Comparison of ENCODE assay signal across 13 mouse cellular contexts in genomic region chr17:12412181-12412890, GRCm38 (mm10). TPM values are rescaled to one million over a fixed set of nuclear protein-coding genes. Genes with fewer than 3 reads are reported as not detected.
DNase-seq lines count a peak whose midpoint lies in the region; ATAC-seq and TF ChIP-seq lines count a peak whose summit lies in the region.
"Had no signal": no experiment of that assay in that cellular context is flagged by ENCODE, and none has a peak within 500 bp of the region (broad histone marks: within the 10 kb centered on the region; RNA-seq: fewer than 3 reads in every experiment).

No protein-coding gene starts in this region.

- no peak overlapping the region for H3K9ac ChIP-seq in liver, adult 2 months (ENCODE audit: low read depth, low read length)
- H3K9ac ChIP-seq in limb, embryonic 13.5 days: no peak overlapping the region
- H3K9ac ChIP-seq: forebrain, postnatal 0 days had no signal

- no peak for TF ChIP-seq POLR2A in liver, adult 2 months (IDR thresholded peaks at IDR 0.05; ENCODE audit: extremely low read depth, insufficient read depth, low read length)

- 51% methylated on average over 10 of the region's 10 CpGs for WGBS in liver, adult 2 months
- 35% methylated on average over 10 of the region's 10 CpGs for WGBS in limb, embryonic 13.5 days
- WGBS in midbrain, embryonic 10.5 days: 74% methylated on average over 10 of the region's 10 CpGs

- peak; percentile 43 for DNase-seq in liver, adult 2 months (ENCODE audit: extremely low read depth, low read depth, low spot score)
- no peak for DNase-seq in liver
- DNase-seq in heart, postnatal 14 days: peak; percentile 44 to 54
- no peak for DNase-seq in left cerebral cortex, postnatal 25 days (ENCODE audit: low spot score in 2 of 2)
- no peak for DNase-seq in midbrain, embryonic 10.5 days (ENCODE audit: low spot score)
- no peak for DNase-seq in natural killer cell, adult 2 months (ENCODE audit: low spot score in 2 of 2)
- DNase-seq in frontal cortex, postnatal 14 days (ENCODE audit: low spot score in 2 of 2): no peak
- DNase-seq: B cell, adult 2 months; cerebellum, adult 11-12 months; forebrain, postnatal 0 days had no signal

- H3K4me2 ChIP-seq in limb, embryonic 13.5 days (replicated peaks): no peak overlapping the region; the same call in 1 of the 2 replicates

- no peak for TF ChIP-seq CTCF in liver, adult 2 months (IDR thresholded peaks at IDR 0.05; ENCODE audit: low read depth, low read length)

- H3K27me3 ChIP-seq in liver, adult 2 months (ENCODE audit: control insufficient read depth, insufficient read depth, low read length): no peaks in the 10 kb centered on the region
- H3K27me3 ChIP-seq in limb, embryonic 13.5 days: no peaks in the 10 kb centered on the region
- H3K27me3 ChIP-seq in midbrain, embryonic 10.5 days (ENCODE audit: low read depth, poor library complexity, severe bottlenecking): no peaks in the 10 kb centered on the region

- H3K27ac ChIP-seq in liver, adult 2 months (replicated peaks; ENCODE audit: insufficient read depth, low read depth, low read length): 0 out of 2 replicates have a peak overlapping the region, but pooled peaks have one; percentile 13
- H3K27ac ChIP-seq in limb, embryonic 13.5 days: peak overlapping the region; percentile 52; the same call in 1 of the 2 replicates
- no peak overlapping the region for H3K27ac ChIP-seq in midbrain, embryonic 10.5 days (replicated peaks)
- H3K27ac ChIP-seq: layer of hippocampus, adult 2 months had no signal

- peaks cover 6% of the 10 kb centered on the region for H3K4me1 ChIP-seq in liver, adult 2 months (ENCODE audit: control insufficient read depth, insufficient read depth, low read length)
- peaks cover 45% of the 10 kb centered on the region for H3K4me1 ChIP-seq in limb, embryonic 13.5 days
- H3K4me1 ChIP-seq in midbrain, embryonic 10.5 days: peaks cover 15% of the 10 kb centered on the region

- H3K36me3 ChIP-seq in liver, adult 2 months (ENCODE audit: control insufficient read depth, insufficient read depth, low read length): peaks cover 93% of the 10 kb centered on the region
- no peaks in the 10 kb centered on the region for H3K36me3 ChIP-seq in limb, embryonic 13.5 days
- no peaks in the 10 kb centered on the region for H3K36me3 ChIP-seq in midbrain, embryonic 10.5 days

- H3K9me3 ChIP-seq in limb, embryonic 13.5 days: 0 out of 2 replicates have a peak, but pooled peaks cover 3% of the 10 kb centered on the region
- H3K9me3 ChIP-seq in midbrain, embryonic 10.5 days (replicated peaks): no peaks in the 10 kb centered on the region

- H3K4me3 ChIP-seq in liver, adult 2 months (ENCODE audit: insufficient read depth, low read depth, low read length): no peak overlapping the region
- H3K4me3 ChIP-seq in limb, embryonic 13.5 days: no peak overlapping the region
- no peak overlapping the region for H3K4me3 ChIP-seq in midbrain, embryonic 10.5 days
- H3K4me3 ChIP-seq: layer of hippocampus, adult 2 months had no signal

- intact Hi-C loops in heart, postnatal 14 days (cut with DNase I): no loop called here
- intact Hi-C loops in left cerebral cortex, postnatal 25 days (cut with DNase I): no loop called here

- ATAC-seq in limb, embryonic 13.5 days (ENCODE audit: low FRiP score, low read depth): peak; percentile 57
- ATAC-seq: forebrain, postnatal 0 days had no signal

- no peaks in the 10 kb centered on the region for H3K79me2 ChIP-seq in liver, adult 2 months (ENCODE audit: control insufficient read depth, insufficient read depth, low read length)

RNA-seq across cellular contexts. Expression of gene Plg, which starts 33.9 kb away (rescaled TPM):
- total RNA-seq in liver, adult 2 months (2014; rRNA removed): 1,031 and 1,068 TPM in 2 replicates
- polyA plus RNA-seq in liver, adult 2 months (2012; rRNA removed): 1,361 and 1,403 TPM in 2 replicates
- not detected for total RNA-seq in heart, postnatal 14 days (2021)
- polyA plus RNA-seq in limb, embryonic 13.5 days (2015; fragmentation: Nextera tagmentation; extraction: Ambion mirVana): 0.08 and 0.43 TPM in 2 replicates
- total RNA-seq in left cerebral cortex, postnatal 25 days (2021): under 1 TPM in 1 of 2 experiments, not detected in 1; 0.11 TPM
- not detected in 2 replicates for polyA plus RNA-seq in midbrain, embryonic 10.5 days (2016; fragmentation: Nextera tagmentation; extraction: Ambion mirVana)
- total RNA-seq: forebrain, postnatal 0 days; layer of hippocampus, adult 2 months had no signal
- polyA plus RNA-seq: small intestine, adult 2 months had no signal

Comparison
In these comparisons a context has a peak if more than half of its experiments do, and no peak if none do; other contexts are left out.
1. DNase-seq: peak in liver, adult 2 months (single experiment) and heart, postnatal 14 days (2 of 2); none in liver (single experiment), left cerebral cortex, postnatal 25 days (0 of 2), midbrain, embryonic 10.5 days (single experiment), natural killer cell, adult 2 months (0 of 2) and frontal cortex, postnatal 14 days (0 of 2).
2. RNA of gene Plg, which starts 33.9 kb away (total RNA-seq): 1,031 to 1,068 TPM in liver, adult 2 months; 0.11 TPM in left cerebral cortex, postnatal 25 days and not detected in heart, postnatal 14 days; every median in the first group is over 100 times any median in the second.